Mouse (Mus musculus) thymus, adult 2 months (tissue): ENCODE results near the gene Dmwd.

ENCODE experiments used
- CTCF ChIP-seq: fragments of 200-500 bp; IDR thresholded peaks from 2 replicates; pipeline ENCODE4 v1.5.1; 2012; ENCODE audit warnings: mild to moderate bottlenecking, control low read depth, low read length, moderate library complexity, borderline replicate concordance; ENCODE audit not compliant: control insufficient read depth, poor library complexity, insufficient read depth; ENCODE audit errors: extremely low read depth
- POLR2A ChIP-seq: fragments of 200-500 bp; IDR thresholded peaks from 2 replicates; pipeline ENCODE4 v1.6.1; 2012; ENCODE audit warnings: mild to moderate bottlenecking, low read length, control low read depth, moderate library complexity; ENCODE audit not compliant: control insufficient read depth, poor library complexity, insufficient read depth; ENCODE audit errors: extremely low read depth

DNA sequence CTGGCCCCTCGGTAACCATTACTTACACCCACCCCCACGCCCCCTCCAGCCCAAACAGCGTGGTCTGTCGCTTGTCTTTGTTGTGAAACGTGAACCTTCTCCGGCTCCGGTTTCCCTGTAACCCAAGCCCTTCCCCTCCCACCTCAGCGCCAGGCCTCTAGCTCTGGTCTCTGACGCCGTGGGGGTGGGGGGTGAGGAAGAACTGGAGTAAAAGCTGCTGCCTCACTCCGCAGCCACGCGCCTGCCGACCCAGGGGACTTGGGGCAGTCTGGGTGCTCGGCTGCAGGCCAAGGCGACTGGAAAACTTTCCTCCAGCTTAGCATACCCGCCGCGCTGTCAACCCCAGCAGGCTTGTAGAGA lies 19.7 kb downstream of the Dmwd start:
- TF ChIP-seq POLR2A = no peak
- no peak for TF ChIP-seq CTCF
